Mouse (Mus musculus) hindbrain, postnatal 0 days (tissue): ENCODE measurements at regions not wholly inside any gene's neighbourhood (a gene's known extent, or its start where the extent isn't known, plus 50 kb on each side); places are given as distances from the start of the nearest gene placed in this dataset.

Source experiments
- ATAC-seq: fragments of 200-750 bp; cut with Nextera tagmentation; 2 replicates; pipeline ENCODE4 v1.8.0; 2017; ENCODE audit warnings: mild to moderate bottlenecking, moderate TSS enrichment, moderate library complexity
- DNase-seq: peaks from one replicate; pipeline ENCODE4 v3.0.0-alpha.2; 2015; ENCODE audit warnings: low spot score
- H3K27ac ChIP-seq: fragments of 300-500 bp; sonication (generic); 2 replicates; pipeline ENCODE4 v1.5.1; 2014; ENCODE audit warnings: mild to moderate bottlenecking
- H3K27me3 ChIP-seq: fragments of 300-500 bp; sonication (generic); 2 replicates; pipeline ENCODE4 v1.6.1; 2014; ENCODE audit warnings: low read length, mixed read lengths; ENCODE audit not compliant: insufficient read depth
- H3K36me3 ChIP-seq: fragments of 300-500 bp; sonication (generic); 2 replicates; pipeline ENCODE4 v1.6.1; 2014; ENCODE audit warnings: low read length, mixed read lengths; ENCODE audit not compliant: insufficient read depth
- H3K4me1 ChIP-seq: fragments of 300-500 bp; sonication (generic); 2 replicates; pipeline ENCODE4 v1.6.1; 2014; ENCODE audit warnings: antibody characterized with exemption, low read length, mixed read lengths; ENCODE audit not compliant: insufficient read depth
- H3K4me2 ChIP-seq: fragments of 300-500 bp; sonication (generic); 2 replicates; pipeline ENCODE4 v1.6.1; 2014; ENCODE audit warnings: low read depth, mild to moderate bottlenecking, low read length, moderate library complexity, mixed read lengths
- H3K4me3 ChIP-seq: fragments of 300-500 bp; sonication (generic); 2 replicates; pipeline ENCODE4 v1.5.1; 2014; ENCODE audit warnings: low read length
- H3K9ac ChIP-seq: fragments of 300-500 bp; sonication (generic); replicated peaks from 2 replicates; pipeline ENCODE4 v1.6.1; 2014; ENCODE audit warnings: mild to moderate bottlenecking, low read length, moderate library complexity, mixed read lengths
- H3K9me3 ChIP-seq: fragments of 300-500 bp; sonication (generic); 2 replicates; pipeline ENCODE4 v1.6.1; 2016; ENCODE audit warnings: low read length, mixed read lengths
- CTCF ChIP-seq: IDR thresholded peaks from 2 replicates; pipeline ENCODE4 v1.5.1; 2016; ENCODE audit warnings: antibody characterized with exemption, control low read depth, low read depth
- WGBS: fragments of 180-500 bp; shearing (Covaris S2); extraction: QIAGEN DNeasy Blood & Tissue Kit; methylation state at CpG from one replicate; pipeline ENCODE4 v1.1.7; 2014; 5-methylcytosine and 5-hydroxymethylcytosine counted together

DNA sequence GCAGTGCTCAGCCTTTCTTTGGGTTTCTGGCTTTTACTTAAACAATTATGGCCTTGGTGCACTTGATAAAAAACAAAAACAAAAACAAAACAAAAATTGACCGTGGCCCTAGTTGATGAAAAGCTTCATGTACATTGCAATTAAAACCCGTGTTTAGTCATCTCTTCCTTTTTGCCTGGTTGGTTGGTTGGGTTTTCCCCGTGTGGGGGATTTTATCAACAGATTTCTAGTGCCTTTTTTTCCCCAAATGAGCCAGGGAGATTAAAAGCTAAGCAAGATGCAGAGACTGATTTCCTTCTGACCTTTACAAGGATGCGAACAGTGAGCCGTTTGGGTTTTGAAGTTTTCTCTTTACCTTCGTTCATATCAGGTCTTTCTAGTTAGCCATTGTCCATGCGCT lies 121.1 kb upstream of the Npy start:
- Histone ChIP-seq H3K9me3 (no peaks in the 10 kb centered on the region), H3K4me2 (no peak overlapping the region), H3K36me3 (no peaks in the 10 kb centered on the region), H3K27me3 (no peaks in the 10 kb centered on the region), H3K9ac (no peak overlapping the region), H3K27ac (no peak overlapping the region), H3K4me1 (no peaks in the 10 kb centered on the region), H3K4me3 (no peak overlapping the region)
- no peak for DNase-seq
- no peak for ATAC-seq
- no peak for TF ChIP-seq CTCF
- WGBS = 89% methylated on average over 7 of the region's 7 CpGs

GRCm38 (mm10) chr6:49712980-49713379 lies 109.5 kb upstream of the Npy start:
- no peak overlapping the region for H3K4me2 ChIP-seq

GRCm38 (mm10) chr6:49716520-49716919 lies 106.0 kb upstream of the Npy start:
- Histone ChIP-seq H3K4me3 (no peak overlapping the region), H3K4me2 (no peak overlapping the region), H3K9ac (no peak overlapping the region), H3K27ac (no peak overlapping the region), H3K9me3 (no peaks in the 10 kb centered on the region), H3K4me1 (no peaks in the 10 kb centered on the region), H3K27me3 (no peaks in the 10 kb centered on the region), H3K36me3 (no peaks in the 10 kb centered on the region)
- DNase-seq (peak; percentile 62), ATAC-seq (no peak)
- peak; percentile 45; the same call in 1 of the 2 replicates for TF ChIP-seq CTCF
- WGBS = 2% methylated on average over 2 of the region's 2 CpGs

More at GRCm38 (mm10) chr6:49712980-49713379, 109.5 kb upstream of the Npy start:
- no peaks in the 10 kb centered on the region for H3K9me3 ChIP-seq
- no peak overlapping the region for H3K4me3 ChIP-seq
- H3K4me1 ChIP-seq = no peaks in the 10 kb centered on the region
- H3K36me3 ChIP-seq = no peaks in the 10 kb centered on the region
- no peak for TF ChIP-seq CTCF
- 91% methylated on average over 1 of the region's 1 CpGs for WGBS
- no peak overlapping the region for H3K9ac ChIP-seq
- ATAC-seq = no peak
- DNase-seq = no peak
- no peak overlapping the region for H3K27ac ChIP-seq
- H3K27me3 ChIP-seq = no peaks in the 10 kb centered on the region

- no peak; the same call in 1 of the 2 replicates for ATAC-seq
- Histone ChIP-seq H3K36me3 (no peaks in the 10 kb centered on the region), H3K4me2 (no peak overlapping the region), H3K9ac (no peak overlapping the region), H3K27ac (no peak overlapping the region), H3K4me1 (no peaks in the 10 kb centered on the region), H3K9me3 (no peaks in the 10 kb centered on the region), H3K27me3 (no peaks in the 10 kb centered on the region), H3K4me3 (no peak overlapping the region)
- peak; percentile 18 for DNase-seq
- 11% methylated on average over 1 of the region's 1 CpGs for WGBS
- TF ChIP-seq CTCF = no peak
Measured at GRCm38 (mm10) chr6:49716945-49717344, 105.6 kb upstream of the Npy start.

- no peaks in the 10 kb centered on the region for H3K4me1 ChIP-seq
- ATAC-seq (no peak), DNase-seq (no peak)
- no peak overlapping the region for H3K4me3 ChIP-seq
- 78% methylated on average over 5 of the region's 5 CpGs for WGBS
- no peak overlapping the region for H3K27ac ChIP-seq
- no peaks in the 10 kb centered on the region for H3K27me3 ChIP-seq
- H3K4me2 ChIP-seq = no peak overlapping the region
- H3K9ac ChIP-seq = no peak overlapping the region
- no peaks in the 10 kb centered on the region for H3K9me3 ChIP-seq
- H3K36me3 ChIP-seq = no peaks in the 10 kb centered on the region
- no peak for TF ChIP-seq CTCF
Measured at GRCm38 (mm10) chr6:49733191-49733590, 89.3 kb upstream of the Npy start.

DNA sequence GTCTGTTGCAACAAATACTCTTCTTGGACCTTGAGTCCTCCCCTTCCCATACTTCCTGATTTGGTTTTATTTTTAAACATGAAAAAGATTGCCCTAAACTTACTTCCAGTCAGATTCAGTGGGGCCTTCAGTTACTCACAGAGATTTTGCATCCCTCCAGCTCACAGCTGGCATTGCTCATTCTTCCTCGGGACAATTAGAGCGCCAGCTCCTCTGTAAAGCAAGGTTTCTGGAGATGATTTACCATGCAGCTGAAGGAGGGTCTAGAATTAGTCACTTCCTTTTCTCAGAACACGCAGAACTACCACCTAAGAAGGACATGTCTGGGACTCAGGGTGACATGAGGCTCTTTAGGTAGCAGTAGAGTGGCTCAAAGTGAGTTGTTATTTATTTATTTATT lies 79.4 kb upstream of the Npy start:
- ATAC-seq (no peak), DNase-seq (no peak)
- Histone ChIP-seq H3K27ac (no peak overlapping the region), H3K36me3 (no peaks in the 10 kb centered on the region), H3K9ac (no peak overlapping the region), H3K4me2 (no peak overlapping the region), H3K4me1 (no peaks in the 10 kb centered on the region; the same call in 1 of the 2 replicates), H3K9me3 (no peaks in the 10 kb centered on the region), H3K4me3 (no peak overlapping the region), H3K27me3 (no peaks in the 10 kb centered on the region)
- 73% methylated on average over 3 of the region's 3 CpGs for WGBS
- no peak for TF ChIP-seq CTCF

DNA sequence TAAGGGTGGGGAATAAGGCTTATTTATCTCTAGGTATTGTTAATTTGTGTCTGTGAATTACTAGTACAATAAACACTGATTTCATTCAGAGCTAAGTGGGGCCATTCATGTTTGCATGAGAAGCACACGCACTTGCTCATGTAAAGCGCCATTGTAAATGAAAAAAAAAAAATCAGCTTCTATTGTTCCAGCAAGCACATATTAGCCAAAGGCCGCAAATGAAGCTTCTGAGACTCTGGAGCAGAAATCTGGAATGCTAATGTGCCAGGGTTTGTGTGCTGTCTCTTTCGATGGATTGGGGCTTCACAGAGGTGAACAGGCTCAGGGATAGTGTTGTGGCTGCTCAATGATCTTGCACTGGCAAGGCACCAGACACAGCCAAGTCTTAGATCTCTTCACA lies 77.2 kb upstream of the Npy start:
- H3K4me2 ChIP-seq = no peak overlapping the region
- H3K9me3 ChIP-seq = no peaks in the 10 kb centered on the region
- no peak overlapping the region for H3K9ac ChIP-seq
- H3K27me3 ChIP-seq = no peaks in the 10 kb centered on the region
- H3K27ac ChIP-seq = no peak overlapping the region
- H3K4me1 ChIP-seq = no peaks in the 10 kb centered on the region; the same call in 1 of the 2 replicates
- TF ChIP-seq CTCF = no peak
- H3K4me3 ChIP-seq = no peak overlapping the region
- no peak for ATAC-seq
- WGBS = 44% methylated on average over 4 of the region's 4 CpGs
- no peaks in the 10 kb centered on the region for H3K36me3 ChIP-seq
- no peak for DNase-seq
